Mouse (Mus musculus) megakaryocyte, embryonic 14.5 days (primary cell): ENCODE results near the gene Lnx2.

Experiments used
- FLI1 ChIP-seq: IDR thresholded peaks from 2 replicates; pipeline ENCODE4 v1.6.1; 2012; ENCODE audit warnings: low read length, inconsistent platforms, mixed read lengths
- GATA1 ChIP-seq: IDR thresholded peaks from 3 replicates; pipeline ENCODE4 v1.6.1; 2012; ENCODE audit warnings: mixed read lengths, low read length, inconsistent platforms, borderline replicate concordance

DNA sequence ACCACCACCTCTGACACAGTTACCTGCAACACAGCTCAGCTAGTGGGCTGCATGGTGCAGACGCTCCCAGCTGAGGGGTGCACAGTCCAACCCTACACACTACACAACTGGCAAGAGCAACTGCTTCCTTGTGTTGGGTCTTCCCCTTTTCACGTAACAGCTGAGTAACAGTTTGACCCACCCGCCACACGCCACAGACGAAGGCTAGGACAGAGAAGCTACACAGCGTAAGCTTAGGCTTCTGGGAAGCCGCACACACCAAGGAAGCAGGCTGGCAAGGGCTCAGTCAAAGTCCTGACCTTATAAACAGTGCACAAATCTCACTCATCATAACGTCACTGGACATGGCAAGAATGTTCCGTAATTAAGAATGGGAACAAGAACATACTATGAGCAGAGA lies 17.1 kb downstream of the Lnx2 start:
- no peak for TF ChIP-seq GATA1
- no peak for TF ChIP-seq FLI1
